Mouse (Mus musculus) olfactory bulb, adult 2 months (tissue): ENCODE results near the gene Dffa.

Experiments
- CTCF ChIP-seq: fragments of 200-500 bp; IDR thresholded peaks from 2 replicates; pipeline ENCODE4 v1.5.1; 2012; ENCODE audit warnings: low read depth, mild to moderate bottlenecking, low read length, moderate library complexity; ENCODE audit not compliant: insufficient read depth
- POLR2A ChIP-seq: fragments of 200-500 bp; IDR thresholded peaks from 2 replicates; pipeline ENCODE4 v1.6.1; 2012; ENCODE audit warnings: mild to moderate bottlenecking, low read depth, low read length, moderate library complexity; ENCODE audit not compliant: insufficient read depth

- TF ChIP-seq POLR2A (no peak), CTCF (no peak)
Measured at GRCm38 (mm10) chr4:149128467-149128866, 24.5 kb downstream of the Dffa start.
